Mouse (Mus musculus) limb, embryonic 12.5 days (tissue): ENCODE measurements around the gene Slc6a17. TPM values are rescaled to one million over a fixed set of nuclear protein-coding genes. Genes with fewer than 3 reads are reported as not detected.

Experiments
- ATAC-seq: fragments of 200-750 bp; cut with Nextera tagmentation; 2 replicates; pipeline ENCODE4 v1.8.0; 2017; ENCODE audit warnings: low read depth, moderate TSS enrichment; ENCODE audit not compliant: insufficient number of reproducible peaks, insufficient read depth, low FRiP score, low TSS enrichment
- H3K27ac ChIP-seq: fragments of 300-500 bp; sonication (generic); 2 replicates; pipeline ENCODE4 v1.5.1; 2016; ENCODE audit warnings: mild to moderate bottlenecking, moderate library complexity
- H3K27me3 ChIP-seq: fragments of 300-500 bp; sonication (generic); 2 replicates; pipeline ENCODE4 v1.6.1; 2016; ENCODE audit warnings: mild to moderate bottlenecking, moderate library complexity
- H3K36me3 ChIP-seq: fragments of 300-500 bp; sonication (generic); 2 replicates; pipeline ENCODE4 v1.6.1; 2016; ENCODE audit warnings: mild to moderate bottlenecking, moderate library complexity
- H3K4me1 ChIP-seq: fragments of 300-500 bp; sonication (generic); replicated peaks from 2 replicates; pipeline ENCODE4 v1.6.1; 2016
- H3K4me2 ChIP-seq: fragments of 300-500 bp; sonication (generic); 2 replicates; pipeline ENCODE4 v1.6.1; 2016; ENCODE audit warnings: mild to moderate bottlenecking, moderate library complexity
- H3K4me3 ChIP-seq: fragments of 300-500 bp; sonication (generic); replicated peaks from 2 replicates; pipeline ENCODE4 v1.5.1; 2016; ENCODE audit warnings: mild to moderate bottlenecking
- H3K9ac ChIP-seq: fragments of 300-500 bp; sonication (generic); replicated peaks from 2 replicates; pipeline ENCODE4 v1.6.1; 2016; ENCODE audit warnings: mild to moderate bottlenecking, moderate library complexity
- H3K9me3 ChIP-seq: fragments of 300-500 bp; sonication (generic); 2 replicates; pipeline ENCODE4 v1.6.1; 2016; ENCODE audit warnings: mild to moderate bottlenecking, moderate library complexity
- WGBS: fragments of 180-500 bp; shearing (Covaris S2); methylation state at CpG from one replicate; pipeline ENCODE4 v1.1.7; 2016; 5-methylcytosine and 5-hydroxymethylcytosine counted together
- polyA plus RNA-seq: library from polyadenylated mRNA; unstranded; fragments of >200 nt; fragmentation: Nextera tagmentation; extraction: Ambion mirVana; gene quantifications from 2 replicates; pipeline ENCODE4 v1.2.1, GENCODE M21; 2016

Gene Slc6a17
- polyA plus RNA-seq, 1 experiment from 2014 or later = 4.5 TPM

DNA sequence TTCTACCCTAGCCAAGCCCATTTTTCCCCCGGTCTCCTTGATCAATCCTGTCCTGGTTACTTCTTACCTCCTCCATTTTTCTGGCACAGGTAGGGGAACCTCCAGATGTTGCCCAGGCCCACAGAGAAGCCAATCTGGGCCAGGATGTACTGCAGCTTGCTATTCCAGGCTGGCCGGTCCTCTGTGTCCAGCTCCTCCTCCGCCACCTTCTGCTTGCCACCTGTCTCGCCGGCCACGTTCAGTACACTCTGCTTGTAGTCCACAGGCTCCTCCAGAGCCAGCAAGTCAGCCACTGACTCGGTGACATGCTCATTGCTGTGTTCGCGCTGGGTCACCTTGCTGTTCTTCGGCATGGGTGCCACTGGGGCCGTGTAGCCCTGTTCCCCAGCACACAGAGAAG, 17.5 kb downstream of the Slc6a17 start:
- H3K9me3 ChIP-seq = peaks cover 14% of the 10 kb centered on the region; the same call in 1 of the 2 replicates
- peaks cover 3% of the 10 kb centered on the region; the same call in 1 of the 2 replicates for H3K4me1 ChIP-seq
- no peak overlapping the region for H3K4me2 ChIP-seq
- no peaks in the 10 kb centered on the region for H3K27me3 ChIP-seq
- no peak overlapping the region for H3K4me3 ChIP-seq
- no peak for ATAC-seq
- H3K27ac ChIP-seq = no peak overlapping the region
- H3K36me3 ChIP-seq = peaks cover 21% of the 10 kb centered on the region
- no peak overlapping the region for H3K9ac ChIP-seq
- 95% methylated on average over 11 of the region's 11 CpGs for WGBS

DNA sequence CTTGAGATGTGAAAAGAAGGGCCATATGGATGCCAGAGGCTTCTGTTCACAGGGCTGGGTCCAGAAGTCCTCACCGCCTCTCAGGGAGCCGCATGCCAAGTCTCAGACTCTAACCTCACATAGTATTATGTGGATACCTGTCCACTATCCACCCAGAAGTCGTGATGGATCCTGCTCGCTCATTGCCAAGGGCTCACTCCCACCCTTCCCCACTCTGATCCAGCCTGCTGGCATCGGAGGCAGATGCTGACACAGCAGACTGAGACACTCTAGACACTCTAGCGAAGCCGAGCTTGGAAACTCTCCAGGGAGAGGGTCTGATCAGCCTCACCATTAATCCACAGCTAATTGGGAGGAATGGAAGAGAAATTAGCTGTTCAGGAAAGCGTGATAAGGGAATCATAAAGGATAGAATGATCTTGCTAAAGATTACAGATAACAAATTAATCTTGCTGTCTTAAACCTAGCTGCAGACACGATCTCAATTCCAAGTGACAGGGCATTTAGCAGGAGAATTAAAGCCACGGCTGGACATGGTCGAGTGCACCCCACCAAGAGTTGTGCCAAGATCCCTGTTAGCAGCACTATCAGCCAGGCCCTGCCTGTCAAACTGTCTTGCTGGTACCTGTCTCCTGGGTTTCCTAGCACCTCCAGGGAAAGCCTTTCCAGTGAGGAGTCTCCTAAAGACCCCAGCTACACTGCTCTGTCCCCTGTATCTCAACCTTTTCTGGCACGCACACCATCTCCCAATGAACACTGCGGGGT, 21.6 kb downstream of the Slc6a17 start:
- Histone ChIP-seq H3K36me3 (peaks cover 30% of the 10 kb centered on the region), H3K27me3 (no peaks in the 10 kb centered on the region), H3K4me3 (no peak overlapping the region), H3K9ac (no peak overlapping the region), H3K27ac (no peak overlapping the region), H3K9me3 (peaks cover 14% of the 10 kb centered on the region; the same call in 1 of the 2 replicates), H3K4me2 (no peak overlapping the region), H3K4me1 (no peaks in the 10 kb centered on the region)
- no peak for ATAC-seq
- WGBS = 80% methylated on average over 13 of the region's 13 CpGs

GRCm38 (mm10) chr3:107495524-107495923, 22.3 kb downstream of the Slc6a17 start:
- Histone ChIP-seq H3K4me2 (no peak overlapping the region), H3K9ac (no peak overlapping the region), H3K27me3 (no peaks in the 10 kb centered on the region), H3K9me3 (peaks cover 12% of the 10 kb centered on the region; the same call in 1 of the 2 replicates), H3K4me1 (no peaks in the 10 kb centered on the region), H3K36me3 (peaks cover 26% of the 10 kb centered on the region), H3K27ac (no peak overlapping the region), H3K4me3 (no peak overlapping the region)
- no peak for ATAC-seq
- 94% methylated on average over 6 of the region's 6 CpGs for WGBS

- Histone ChIP-seq H3K4me2 (no peak overlapping the region), H3K27ac (peak overlapping the region; percentile 57; the same call in 1 of the 2 replicates)
- ATAC-seq = peak; percentile 64
Observed at GRCm38 (mm10) chr3:107491459-107491858, 26.4 kb downstream of the Slc6a17 start.

DNA sequence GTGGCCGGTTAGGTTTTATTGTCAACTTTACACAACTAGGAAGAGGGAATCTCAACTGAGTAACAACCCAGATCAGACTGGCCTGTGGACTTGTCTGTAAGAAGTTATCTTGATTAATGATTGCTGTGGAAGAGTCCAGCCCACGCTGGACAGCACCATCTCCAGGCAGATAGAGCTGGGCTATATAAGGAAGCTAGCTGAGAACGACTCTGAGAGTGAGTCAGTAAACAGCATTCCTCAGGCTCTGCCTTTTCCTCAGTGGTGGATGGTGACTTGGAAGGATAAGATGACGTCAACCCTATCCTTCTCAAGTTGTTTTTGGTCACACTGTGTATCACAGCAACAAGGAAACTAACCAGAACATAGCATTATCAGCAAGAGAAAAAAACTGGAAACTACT, 29.2 kb downstream of the Slc6a17 start:
- WGBS = 58% methylated on average over 4 of the region's 4 CpGs
- Histone ChIP-seq H3K4me2 (no peak overlapping the region), H3K4me3 (no peak overlapping the region), H3K36me3 (0 out of 2 replicates have a peak, but pooled peaks cover 3% of the 10 kb centered on the region), H3K4me1 (no peaks in the 10 kb centered on the region), H3K9ac (no peak overlapping the region), H3K9me3 (no peaks in the 10 kb centered on the region), H3K27me3 (no peaks in the 10 kb centered on the region), H3K27ac (no peak overlapping the region)
- no peak for ATAC-seq

More at GRCm38 (mm10) chr3:107491459-107491858, 26.4 kb downstream of the Slc6a17 start:
- Histone ChIP-seq H3K4me3 (no peak overlapping the region), H3K4me1 (no peaks in the 10 kb centered on the region), H3K9ac (no peak overlapping the region), H3K36me3 (peaks cover 16% of the 10 kb centered on the region; the same call in 1 of the 2 replicates), H3K9me3 (no peaks in the 10 kb centered on the region), H3K27me3 (no peaks in the 10 kb centered on the region)
- 57% methylated on average over 6 of the region's 6 CpGs for WGBS

GRCm38 (mm10) chr3:107483290-107483689, 34.5 kb downstream of the Slc6a17 start:
- Histone ChIP-seq H3K36me3 (no peaks in the 10 kb centered on the region), H3K4me1 (no peaks in the 10 kb centered on the region), H3K9ac (no peak overlapping the region), H3K4me3 (no peak overlapping the region), H3K27me3 (no peaks in the 10 kb centered on the region), H3K4me2 (no peak overlapping the region), H3K9me3 (no peaks in the 10 kb centered on the region), H3K27ac (no peak overlapping the region)
- 56% methylated on average over 11 of the region's 11 CpGs for WGBS
- ATAC-seq = no peak; the same call in 1 of the 2 replicates

GRCm38 (mm10) chr3:107480660-107481059, 37.2 kb downstream of the Slc6a17 start:
- H3K9me3 ChIP-seq = no peaks in the 10 kb centered on the region
- ATAC-seq = no peak

GRCm38 (mm10) chr3:107472198-107472597, 45.6 kb downstream of the Slc6a17 start:
- H3K36me3 ChIP-seq = no peaks in the 10 kb centered on the region
- H3K27ac ChIP-seq = no peak overlapping the region
- no peak overlapping the region for H3K4me3 ChIP-seq
- 31% methylated on average over 6 of the region's 6 CpGs for WGBS
- no peak overlapping the region for H3K9ac ChIP-seq
- no peaks in the 10 kb centered on the region for H3K4me1 ChIP-seq
- H3K9me3 ChIP-seq = no peaks in the 10 kb centered on the region
- ATAC-seq = no peak
- H3K27me3 ChIP-seq = 0 out of 2 replicates have a peak, but pooled peaks cover 6% of the 10 kb centered on the region
- no peak overlapping the region for H3K4me2 ChIP-seq

More at GRCm38 (mm10) chr3:107480660-107481059, 37.2 kb downstream of the Slc6a17 start:
- Histone ChIP-seq H3K36me3 (no peaks in the 10 kb centered on the region), H3K4me2 (no peak overlapping the region), H3K9ac (no peak overlapping the region), H3K4me3 (no peak overlapping the region), H3K27me3 (no peaks in the 10 kb centered on the region), H3K4me1 (no peaks in the 10 kb centered on the region), H3K27ac (no peak overlapping the region)
- 64% methylated on average over 3 of the region's 3 CpGs for WGBS

DNA sequence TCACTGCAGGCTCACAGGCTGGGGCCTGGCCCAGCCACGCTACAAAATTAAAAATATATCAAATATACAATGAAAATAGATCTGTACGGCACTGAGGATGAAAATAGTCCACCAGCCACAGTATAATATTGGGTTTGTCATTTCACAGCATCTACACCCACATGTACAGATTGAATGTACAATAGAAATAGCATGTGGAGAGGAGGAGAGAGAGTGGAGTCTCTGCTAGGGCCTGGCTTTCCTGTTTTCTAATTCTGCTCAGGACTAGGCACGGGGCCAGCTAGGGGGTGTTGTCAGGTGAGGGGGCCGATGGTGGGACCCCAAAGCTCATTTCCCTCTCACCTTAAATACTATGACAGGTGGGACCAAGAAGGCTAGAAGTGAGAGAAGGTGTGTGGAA, 48.8 kb downstream of the Slc6a17 start:
- 83% methylated on average over 4 of the region's 4 CpGs for WGBS
- H3K4me2 ChIP-seq = no peak overlapping the region
- no peak for ATAC-seq

DNA sequence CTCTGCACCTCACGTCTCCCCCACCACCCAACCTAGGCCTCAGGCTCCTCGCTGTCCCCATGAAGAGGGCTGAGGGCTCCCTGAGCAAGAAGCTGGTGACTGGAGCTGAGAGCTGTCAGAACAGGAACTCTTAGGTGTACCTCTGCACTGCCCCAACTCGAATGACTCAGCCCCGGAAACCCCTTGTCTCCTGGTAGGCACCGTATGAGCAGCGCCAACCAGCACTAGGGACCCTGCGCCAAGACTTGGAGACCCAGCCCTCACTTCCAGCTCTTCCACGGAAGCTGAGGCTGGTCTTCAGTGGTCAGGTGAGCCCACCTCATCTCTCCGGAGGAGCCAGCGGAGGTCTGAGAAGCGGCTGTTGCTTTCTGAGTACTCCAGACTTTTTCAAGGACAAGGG, 49.7 kb downstream of the Slc6a17 start:
- WGBS = 87% methylated on average over 11 of the region's 11 CpGs
- H3K4me1 ChIP-seq = no peaks in the 10 kb centered on the region
- no peak for ATAC-seq
- H3K4me3 ChIP-seq = no peak overlapping the region
- no peak overlapping the region for H3K27ac ChIP-seq
- no peaks in the 10 kb centered on the region for H3K9me3 ChIP-seq
- H3K9ac ChIP-seq = no peak overlapping the region
- H3K36me3 ChIP-seq = no peaks in the 10 kb centered on the region
- peaks cover 35% of the 10 kb centered on the region for H3K27me3 ChIP-seq
- H3K4me2 ChIP-seq = no peak overlapping the region

More for the DNA sequence above, 48.8 kb downstream of the Slc6a17 start:
- Histone ChIP-seq H3K9ac (no peak overlapping the region), H3K9me3 (no peaks in the 10 kb centered on the region), H3K27ac (no peak overlapping the region), H3K27me3 (peaks cover 26% of the 10 kb centered on the region), H3K36me3 (no peaks in the 10 kb centered on the region), H3K4me3 (no peak overlapping the region), H3K4me1 (no peaks in the 10 kb centered on the region)

DNA sequence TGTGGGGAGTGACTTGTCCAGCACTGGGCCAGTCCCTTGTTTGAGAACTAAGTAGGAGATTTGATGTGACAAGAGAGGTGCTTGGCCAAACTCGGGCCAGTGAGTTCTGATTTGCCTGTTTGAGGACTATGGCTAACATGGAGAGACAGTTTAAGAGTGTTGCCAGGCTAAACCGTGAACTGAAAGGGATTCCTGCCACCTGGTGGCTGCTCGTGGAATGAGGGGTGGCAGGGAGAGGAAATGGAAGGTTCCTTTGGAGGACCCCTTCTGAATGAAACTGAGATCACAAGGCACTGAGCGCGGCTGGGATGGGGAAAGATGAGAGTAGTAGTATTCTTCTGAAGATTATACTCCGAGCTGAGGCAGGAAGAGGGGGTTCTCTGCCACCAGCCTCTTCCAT, 51.2 kb downstream of the Slc6a17 start:
- no peak overlapping the region for H3K9ac ChIP-seq
- H3K4me1 ChIP-seq = no peaks in the 10 kb centered on the region
- no peak overlapping the region for H3K27ac ChIP-seq
- no peaks in the 10 kb centered on the region for H3K9me3 ChIP-seq
- H3K4me3 ChIP-seq = no peak overlapping the region
- no peak overlapping the region for H3K4me2 ChIP-seq
- no peak for ATAC-seq
- H3K27me3 ChIP-seq = peaks cover 49% of the 10 kb centered on the region
- 7% methylated on average over 6 of the region's 6 CpGs for WGBS
- H3K36me3 ChIP-seq = no peaks in the 10 kb centered on the region
